Mouse (Mus musculus) stomach, embryonic 15.5 days (tissue): ENCODE measurements around the gene Kcnip1. TPM values are rescaled to one million over a fixed set of nuclear protein-coding genes. Genes with fewer than 3 reads are reported as not detected.

Experiments
- ATAC-seq: fragments of 200-750 bp; cut with Nextera tagmentation; 2 replicates; pipeline ENCODE4 v1.8.0; 2017; ENCODE audit warnings: low read depth, moderate number of reproducible peaks, moderate TSS enrichment; ENCODE audit not compliant: insufficient read depth, low FRiP score
- H3K27ac ChIP-seq: fragments of 300-500 bp; sonication (generic); 2 replicates; pipeline ENCODE4 v1.5.1; 2015; ENCODE audit warnings: mild to moderate bottlenecking, inconsistent platforms
- H3K27me3 ChIP-seq: fragments of 300-500 bp; sonication (generic); replicated peaks from 2 replicates; pipeline ENCODE4 v1.6.1; 2015; ENCODE audit warnings: inconsistent platforms
- H3K36me3 ChIP-seq: fragments of 300-500 bp; sonication (generic); 2 replicates; pipeline ENCODE4 v1.6.1; 2015; ENCODE audit warnings: inconsistent platforms
- H3K4me1 ChIP-seq: fragments of 300-500 bp; sonication (generic); 2 replicates; pipeline ENCODE4 v1.6.1; 2015; ENCODE audit warnings: inconsistent platforms
- H3K4me2 ChIP-seq: fragments of 300-500 bp; sonication (generic); 2 replicates; pipeline ENCODE4 v1.6.1; 2015; ENCODE audit warnings: mild to moderate bottlenecking, inconsistent platforms
- H3K4me3 ChIP-seq: fragments of 300-500 bp; sonication (generic); replicated peaks from 2 replicates; pipeline ENCODE4 v1.5.1; 2015; ENCODE audit warnings: inconsistent platforms
- H3K9ac ChIP-seq: fragments of 300-500 bp; sonication (generic); 2 replicates; pipeline ENCODE4 v1.6.1; 2015; ENCODE audit warnings: inconsistent platforms
- H3K9me3 ChIP-seq: fragments of 300-500 bp; sonication (generic); 2 replicates; pipeline ENCODE4 v1.6.1; 2016; ENCODE audit warnings: inconsistent platforms
- WGBS: fragments of 180-500 bp; shearing (Covaris S2); methylation state at CpG from one replicate; pipeline ENCODE4 v1.1.7; 2015; 5-methylcytosine and 5-hydroxymethylcytosine counted together
- polyA plus RNA-seq: library from polyadenylated mRNA; unstranded; fragments of >200 nt; fragmentation: Nextera tagmentation; extraction: Ambion mirVana; gene quantifications from 2 replicates; pipeline ENCODE4 v1.2.1, GENCODE M21; 2015

The Kcnip1 gene
- polyA plus RNA-seq, 1 experiment from 2014 or later = 11.8 TPM

GRCm38 (mm10) chr11:33914216-33914615 lies 78.7 kb downstream of the Kcnip1 start:
- Histone ChIP-seq H3K9me3 (no peaks in the 10 kb centered on the region), H3K36me3 (no peaks in the 10 kb centered on the region), H3K27me3 (no peaks in the 10 kb centered on the region), H3K27ac (no peak overlapping the region), H3K9ac (no peak overlapping the region), H3K4me1 (no peaks in the 10 kb centered on the region), H3K4me3 (no peak overlapping the region), H3K4me2 (no peak overlapping the region)
- no peak for ATAC-seq
- 84% methylated on average over 12 of the region's 12 CpGs for WGBS

- 75% methylated on average over 7 of the region's 7 CpGs for WGBS
- no peak overlapping the region for H3K4me3 ChIP-seq
- H3K36me3 ChIP-seq = no peaks in the 10 kb centered on the region
- ATAC-seq = no peak
- no peaks in the 10 kb centered on the region for H3K9me3 ChIP-seq
- H3K4me2 ChIP-seq = no peak overlapping the region
- no peaks in the 10 kb centered on the region for H3K4me1 ChIP-seq
- no peak overlapping the region for H3K27ac ChIP-seq
- H3K27me3 ChIP-seq = no peaks in the 10 kb centered on the region
- H3K9ac ChIP-seq = no peak overlapping the region
Measured at GRCm38 (mm10) chr11:33913061-33913460, 79.9 kb downstream of the Kcnip1 start.

GRCm38 (mm10) chr11:33912151-33912571 lies 80.8 kb downstream of the Kcnip1 start:
- Histone ChIP-seq H3K9me3 (no peaks in the 10 kb centered on the region), H3K4me3 (no peak overlapping the region), H3K36me3 (no peaks in the 10 kb centered on the region), H3K27me3 (no peaks in the 10 kb centered on the region), H3K4me1 (no peaks in the 10 kb centered on the region), H3K9ac (no peak overlapping the region), H3K27ac (no peak overlapping the region), H3K4me2 (no peak overlapping the region)
- 9% methylated on average over 2 of the region's 2 CpGs for WGBS
- peak; percentile 27; the same call in 1 of the 2 replicates for ATAC-seq

GRCm38 (mm10) chr11:33910982-33911381 lies 82.0 kb downstream of the Kcnip1 start:
- H3K9ac ChIP-seq = no peak overlapping the region
- no peak overlapping the region for H3K4me2 ChIP-seq
- no peaks in the 10 kb centered on the region for H3K27me3 ChIP-seq
- no peak overlapping the region for H3K4me3 ChIP-seq
- no peaks in the 10 kb centered on the region for H3K36me3 ChIP-seq
- no peak overlapping the region for H3K27ac ChIP-seq
- ATAC-seq = no peak
- H3K9me3 ChIP-seq = no peaks in the 10 kb centered on the region
- no peaks in the 10 kb centered on the region for H3K4me1 ChIP-seq
- WGBS = 62% methylated on average over 7 of the region's 7 CpGs

GRCm38 (mm10) chr11:33908360-33909175 lies 84.4 kb downstream of the Kcnip1 start:
- WGBS = 65% methylated on average over 4 of the region's 4 CpGs
- H3K9me3 ChIP-seq = no peaks in the 10 kb centered on the region
- H3K4me3 ChIP-seq = no peak overlapping the region
- no peaks in the 10 kb centered on the region for H3K4me1 ChIP-seq
- no peaks in the 10 kb centered on the region for H3K36me3 ChIP-seq
- ATAC-seq = no peak
- H3K27ac ChIP-seq = no peak overlapping the region
- no peak overlapping the region for H3K9ac ChIP-seq
- H3K4me2 ChIP-seq = no peak overlapping the region
- H3K27me3 ChIP-seq = no peaks in the 10 kb centered on the region

- Histone ChIP-seq H3K9ac (no peak overlapping the region), H3K36me3 (no peaks in the 10 kb centered on the region), H3K27me3 (no peaks in the 10 kb centered on the region), H3K9me3 (no peaks in the 10 kb centered on the region), H3K4me2 (no peak overlapping the region), H3K4me3 (no peak overlapping the region), H3K4me1 (no peaks in the 10 kb centered on the region), H3K27ac (no peak overlapping the region)
- WGBS = 68% methylated on average over 6 of the region's 6 CpGs
- ATAC-seq = no peak
Measured at GRCm38 (mm10) chr11:33903494-33903893, 89.5 kb downstream of the Kcnip1 start.

GRCm38 (mm10) chr11:33902377-33902776 lies 90.6 kb downstream of the Kcnip1 start:
- no peaks in the 10 kb centered on the region for H3K27me3 ChIP-seq
- no peaks in the 10 kb centered on the region for H3K9me3 ChIP-seq
- H3K9ac ChIP-seq = no peak overlapping the region
- WGBS = 65% methylated on average over 10 of the region's 10 CpGs
- no peak overlapping the region for H3K4me3 ChIP-seq
- H3K4me2 ChIP-seq = no peak overlapping the region
- H3K36me3 ChIP-seq = no peaks in the 10 kb centered on the region
- H3K27ac ChIP-seq = no peak overlapping the region
- ATAC-seq = no peak
- no peaks in the 10 kb centered on the region for H3K4me1 ChIP-seq

GRCm38 (mm10) chr11:33901783-33902182 lies 91.2 kb downstream of the Kcnip1 start:
- H3K4me3 ChIP-seq = no peak overlapping the region
- no peaks in the 10 kb centered on the region for H3K36me3 ChIP-seq
- H3K4me1 ChIP-seq = no peaks in the 10 kb centered on the region
- 73% methylated on average over 2 of the region's 2 CpGs for WGBS
- no peak for ATAC-seq
- H3K27me3 ChIP-seq = no peaks in the 10 kb centered on the region
- H3K9me3 ChIP-seq = no peaks in the 10 kb centered on the region
- no peak overlapping the region for H3K27ac ChIP-seq
- no peak overlapping the region for H3K9ac ChIP-seq
- no peak overlapping the region for H3K4me2 ChIP-seq

- no peaks in the 10 kb centered on the region for H3K4me1 ChIP-seq
- H3K36me3 ChIP-seq = no peaks in the 10 kb centered on the region
- H3K27ac ChIP-seq = no peak overlapping the region
- no peaks in the 10 kb centered on the region for H3K9me3 ChIP-seq
- H3K27me3 ChIP-seq = no peaks in the 10 kb centered on the region
- no peak overlapping the region for H3K4me2 ChIP-seq
- no peak overlapping the region for H3K4me3 ChIP-seq
- ATAC-seq = no peak
- WGBS = 79% methylated on average over 4 of the region's 4 CpGs
- H3K9ac ChIP-seq = no peak overlapping the region
Measured at GRCm38 (mm10) chr11:33891084-33891483, 101.9 kb downstream of the Kcnip1 start.

GRCm38 (mm10) chr11:33890382-33890781 lies 102.6 kb downstream of the Kcnip1 start:
- Histone ChIP-seq H3K9me3 (no peaks in the 10 kb centered on the region), H3K4me3 (no peak overlapping the region), H3K4me2 (no peak overlapping the region), H3K36me3 (no peaks in the 10 kb centered on the region), H3K27me3 (no peaks in the 10 kb centered on the region), H3K27ac (no peak overlapping the region), H3K9ac (no peak overlapping the region), H3K4me1 (no peaks in the 10 kb centered on the region)
- ATAC-seq = no peak
- 89% methylated on average over 2 of the region's 2 CpGs for WGBS

GRCm38 (mm10) chr11:33887660-33888059 lies 105.3 kb downstream of the Kcnip1 start:
- no peaks in the 10 kb centered on the region for H3K27me3 ChIP-seq
- H3K4me2 ChIP-seq = no peak overlapping the region
- 79% methylated on average over 3 of the region's 3 CpGs for WGBS
- no peak overlapping the region for H3K4me3 ChIP-seq
- H3K9ac ChIP-seq = no peak overlapping the region
- H3K4me1 ChIP-seq = no peaks in the 10 kb centered on the region
- H3K36me3 ChIP-seq = no peaks in the 10 kb centered on the region
- no peak overlapping the region for H3K27ac ChIP-seq
- no peaks in the 10 kb centered on the region for H3K9me3 ChIP-seq
- no peak for ATAC-seq

GRCm38 (mm10) chr11:33885981-33886380 lies 107.0 kb downstream of the Kcnip1 start:
- no peaks in the 10 kb centered on the region for H3K4me1 ChIP-seq
- no peak overlapping the region for H3K9ac ChIP-seq
- H3K9me3 ChIP-seq = no peaks in the 10 kb centered on the region
- no peak overlapping the region for H3K4me2 ChIP-seq
- no peak for ATAC-seq
- no peak overlapping the region for H3K27ac ChIP-seq
- H3K36me3 ChIP-seq = no peaks in the 10 kb centered on the region
- H3K4me3 ChIP-seq = no peak overlapping the region
- no peaks in the 10 kb centered on the region for H3K27me3 ChIP-seq
- WGBS = 83% methylated on average over 4 of the region's 4 CpGs
